Mouse (Mus musculus) CD4-positive, CD25-positive, alpha-beta regulatory T cell, adult 2 months (primary cell): ENCODE data around the gene Slc17a9.
"Not testable (repeated sequence)": the region's sequence is repeated elsewhere in the genome, so short reads cannot be mapped to it uniquely, and the experiment has no call there.

Experiments
- DNase-seq: peaks from one replicate; pipeline ENCODE4 v3.0.0-alpha.2; 2012; ENCODE audit warnings: low read depth, low spot score

Slc17a9 gene

DNA sequence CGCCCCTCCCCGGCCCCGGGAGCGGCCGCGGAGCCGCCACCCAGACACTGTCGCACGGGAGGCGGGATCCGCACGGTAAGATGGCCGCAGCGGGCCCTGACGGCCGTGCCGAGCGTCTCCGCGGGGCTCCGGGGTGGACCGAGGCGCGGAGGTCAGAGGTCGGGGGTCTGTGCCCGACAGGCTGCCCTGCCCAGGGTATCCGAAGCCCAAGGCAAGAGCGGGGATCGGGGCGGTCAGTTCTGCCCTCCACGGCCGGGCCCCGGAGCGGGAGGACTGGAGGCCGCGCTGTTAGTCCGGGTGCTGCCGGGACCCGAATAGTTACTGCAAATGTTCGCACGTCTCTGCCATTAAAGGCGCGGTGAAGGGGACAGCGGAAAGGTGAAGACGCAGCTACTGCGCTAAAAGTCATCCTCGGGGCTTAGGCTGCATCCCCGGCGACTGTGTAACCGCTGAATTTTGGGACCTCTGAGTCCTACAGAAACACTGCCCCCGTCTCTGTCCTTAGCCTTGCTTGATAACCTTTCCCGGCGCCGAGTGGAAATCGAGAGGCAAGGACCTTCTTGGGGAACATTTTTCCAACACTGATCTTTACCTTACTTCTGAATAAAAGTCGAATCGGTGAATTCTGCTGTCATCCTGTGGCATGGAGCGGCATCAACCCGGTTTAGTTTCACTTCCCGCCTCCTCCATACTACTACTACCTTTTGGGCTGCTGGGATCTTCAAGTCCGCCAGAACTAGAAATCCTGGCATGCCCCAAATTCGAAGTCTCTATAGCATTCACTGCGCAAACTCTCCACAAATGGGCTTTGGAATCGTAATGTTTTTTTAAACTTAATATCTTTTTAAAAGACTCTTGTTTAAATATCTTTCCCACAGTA, 14.5 kb upstream of the Slc17a9 start:
- DNase-seq: peak; percentile 43

DNA sequence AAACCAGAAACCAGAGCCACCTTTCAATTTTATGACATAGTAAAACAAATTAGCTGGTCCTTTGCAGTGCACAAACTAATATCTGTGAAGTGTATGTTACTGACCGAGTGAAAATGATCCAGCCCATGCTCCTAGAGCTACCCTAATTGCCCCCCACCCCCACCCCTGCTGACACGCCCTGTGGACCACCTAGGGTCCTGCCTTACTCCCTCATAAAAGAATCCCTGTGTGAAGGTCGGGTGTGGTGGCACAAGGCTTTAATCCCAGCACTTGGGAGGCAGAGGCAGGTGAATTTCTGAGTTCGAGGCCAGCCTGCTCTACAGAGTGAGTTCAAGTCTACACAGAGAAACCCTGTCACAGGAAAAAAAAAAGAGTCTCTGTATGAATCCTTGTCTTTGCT, 13.5 kb upstream of the Slc17a9 start:
- no peak for DNase-seq

- no peak for DNase-seq
Measured at GRCm38 (mm10) chr2:180712037-180712689, 12.9 kb upstream of the Slc17a9 start.

GRCm38 (mm10) chr2:180722748-180723147, 2.3 kb upstream of the Slc17a9 start:
- not testable (repeated sequence) for DNase-seq

GRCm38 (mm10) chr2:180723865-180724264, 1.2 kb upstream of the Slc17a9 start:
- DNase-seq: no peak

GRCm38 (mm10) chr2:180725414-180725778, 333 bp downstream of the Slc17a9 start:
- no peak for DNase-seq

DNA sequence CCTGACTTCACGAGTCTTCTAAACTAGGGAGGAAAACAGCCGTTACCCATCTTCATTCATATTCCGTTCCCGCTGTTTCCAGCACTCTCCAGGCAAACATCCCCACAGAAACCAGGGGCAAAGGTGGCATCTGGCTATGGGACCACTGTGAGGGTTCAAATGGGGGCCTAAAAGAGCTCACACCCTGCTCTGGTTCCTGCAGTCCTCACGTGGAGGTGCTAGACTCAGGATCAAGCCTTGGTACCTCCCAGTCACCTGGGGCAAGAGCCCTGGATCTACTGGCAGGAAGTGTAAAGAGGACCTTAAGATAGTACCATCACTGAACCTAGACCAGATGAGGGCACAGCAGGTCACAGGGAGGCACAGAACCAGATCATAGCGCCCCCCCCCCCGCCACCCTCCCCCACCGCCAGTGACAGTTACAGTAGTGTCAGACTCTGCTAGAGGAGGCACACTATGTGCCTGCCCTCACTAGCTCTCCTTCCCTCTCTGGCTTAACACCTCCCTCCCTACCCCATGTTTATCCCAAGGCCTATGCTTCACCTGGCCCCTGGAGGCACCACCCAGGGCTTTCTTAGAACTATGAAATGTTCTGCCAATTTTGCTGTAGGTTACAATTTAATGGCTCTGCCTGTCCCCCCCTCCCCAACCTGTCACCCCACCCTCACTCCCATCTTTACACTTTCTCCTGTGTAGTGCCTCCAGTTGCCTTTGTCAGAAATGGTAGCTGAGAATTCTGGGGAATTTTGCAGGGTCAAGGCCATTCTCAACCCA, 980 bp downstream of the Slc17a9 start:
- DNase-seq: peak; percentile 40

GRCm38 (mm10) chr2:180726658-180727442, 1.8 kb downstream of the Slc17a9 start:
- peak; percentile 81 for DNase-seq

- DNase-seq: no peak
Measured at GRCm38 (mm10) chr2:180727613-180728021, 2.6 kb downstream of the Slc17a9 start.

- DNase-seq: peak; percentile 79
Measured at GRCm38 (mm10) chr2:180731036-180731435, 6.0 kb downstream of the Slc17a9 start.

- peak; percentile 50 for DNase-seq
Measured at GRCm38 (mm10) chr2:180731984-180732383, 6.9 kb downstream of the Slc17a9 start.

DNA sequence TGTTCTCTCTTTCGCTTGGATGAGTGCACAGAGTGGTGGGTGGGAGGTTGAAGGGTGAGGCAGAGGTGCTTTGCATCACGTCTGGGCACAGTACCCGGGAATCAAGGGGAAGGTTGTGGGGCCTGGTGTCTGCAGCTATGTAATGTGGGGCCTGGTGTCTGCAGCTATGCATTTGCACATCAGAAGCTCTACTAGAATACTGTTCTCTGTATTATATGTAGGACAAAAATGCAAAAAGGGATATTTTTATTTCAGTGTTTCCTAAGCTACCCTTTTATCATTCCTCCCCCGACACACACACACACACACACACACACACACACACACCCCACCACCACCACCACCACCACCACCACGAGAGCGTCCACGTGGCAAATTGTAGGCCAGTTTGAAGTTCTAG, 10.2 kb downstream of the Slc17a9 start:
- DNase-seq: no peak

DNA sequence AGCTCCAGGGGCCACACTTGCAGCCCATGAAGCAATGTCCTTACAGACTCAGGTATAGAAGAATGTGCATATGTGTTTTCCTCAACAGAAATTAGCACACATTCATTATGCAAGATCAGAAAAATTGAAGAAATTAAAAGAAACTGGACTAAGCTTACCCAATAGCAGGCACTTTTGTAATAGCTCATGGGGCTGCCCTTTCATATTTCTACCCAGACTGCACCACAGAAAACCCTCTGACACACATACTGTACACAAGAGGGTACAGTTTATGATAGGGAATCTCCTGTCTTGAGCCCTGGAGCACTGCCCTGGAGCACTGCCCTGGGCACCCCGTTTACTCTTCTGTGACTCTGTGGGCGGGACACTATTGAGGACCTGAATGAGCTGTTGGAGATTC, 12.9 kb downstream of the Slc17a9 start:
- DNase-seq: no peak

GRCm38 (mm10) chr2:180740349-180740748, 15.3 kb downstream of the Slc17a9 start:
- no peak for DNase-seq

DNA sequence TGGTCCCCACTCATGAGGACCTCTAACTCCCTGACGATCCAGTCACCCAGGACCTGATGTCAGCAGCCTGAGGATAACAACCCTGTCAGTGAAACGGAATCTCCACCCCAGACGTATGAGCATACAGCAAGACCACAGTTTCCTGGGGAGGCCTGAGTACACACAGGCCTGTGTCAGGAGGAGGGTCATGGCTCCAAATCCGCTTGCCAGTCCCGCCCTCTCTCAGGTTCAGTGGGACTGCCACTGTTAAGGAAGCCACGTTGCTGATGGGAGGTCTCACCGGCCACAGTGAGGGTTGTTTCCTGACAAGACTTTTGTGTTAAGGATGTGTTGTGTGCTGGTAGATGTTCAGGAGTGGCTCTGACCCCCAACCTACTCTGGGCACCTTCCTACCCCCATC, 16.4 kb downstream of the Slc17a9 start:
- DNase-seq: no peak

DNA sequence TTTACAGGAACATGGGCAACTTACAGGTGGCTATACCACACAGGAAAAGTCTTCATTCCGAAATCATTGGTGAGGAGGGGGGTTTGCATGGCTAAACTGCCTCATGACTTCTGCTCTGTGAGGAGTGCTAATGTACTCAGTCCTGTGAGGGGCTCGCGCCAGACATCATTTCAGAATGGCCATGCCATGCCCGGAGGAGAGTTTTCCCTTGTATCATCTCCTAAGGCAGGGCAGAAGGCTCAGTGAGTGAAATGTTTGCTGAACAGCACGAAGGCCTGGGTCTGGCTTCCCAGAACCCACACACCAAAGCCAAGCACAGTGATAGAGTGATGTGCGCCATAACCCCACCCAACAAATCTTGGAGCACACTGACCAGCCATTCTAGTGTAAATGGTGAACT, 17.8 kb downstream of the Slc17a9 start:
- no peak for DNase-seq

DNA sequence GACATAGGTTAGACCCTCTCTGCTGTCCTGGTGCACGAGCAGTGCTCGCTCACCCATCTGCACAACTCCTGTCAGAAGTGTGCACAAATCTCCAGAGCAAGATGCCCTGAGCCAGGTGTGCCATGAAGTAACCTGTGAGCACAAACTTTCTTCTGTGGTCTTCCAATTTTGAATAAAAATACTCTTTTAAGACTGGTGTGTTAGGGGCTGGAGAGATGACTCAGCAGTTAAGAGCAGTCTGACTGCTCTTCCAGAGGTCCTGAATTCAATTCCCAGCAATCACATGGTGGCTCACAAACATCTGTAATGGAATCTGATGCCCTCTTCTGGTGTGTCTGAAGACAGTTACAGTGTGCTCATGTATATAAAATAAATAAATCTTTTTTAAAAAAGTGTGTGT, 18.3 kb downstream of the Slc17a9 start:
- DNase-seq: no peak

DNA sequence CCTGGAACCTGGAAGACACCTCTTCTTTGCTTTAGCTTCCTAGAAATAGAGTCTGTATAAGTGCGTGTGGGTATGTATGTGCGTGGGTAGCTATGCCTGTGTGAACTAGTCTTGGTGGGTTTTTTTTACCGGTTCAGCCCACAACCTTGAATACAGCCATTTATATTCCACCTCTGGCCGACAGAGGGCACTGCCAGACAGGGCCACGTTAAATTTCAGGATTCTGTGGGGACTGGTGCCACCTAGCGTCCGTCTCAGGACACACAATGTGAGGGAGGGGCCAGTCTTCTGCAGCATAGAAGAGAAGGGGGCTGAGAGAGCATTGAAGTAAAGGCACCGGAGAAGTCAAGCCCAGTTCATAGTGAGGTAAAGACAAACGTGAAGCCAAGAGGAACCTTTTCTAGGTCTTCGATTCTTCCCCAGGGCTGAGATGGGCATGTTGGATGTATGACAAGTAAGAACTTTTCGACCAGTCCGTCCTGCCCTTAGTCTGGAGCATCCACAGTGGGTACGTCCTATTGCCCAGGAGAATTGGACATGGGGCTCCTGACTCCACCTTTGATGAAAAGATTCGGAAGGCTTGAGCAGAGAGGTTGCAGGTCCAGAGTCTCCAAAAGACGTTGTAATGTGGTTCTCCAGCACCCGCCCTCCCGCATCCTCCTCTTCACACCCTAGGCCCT, 20.3 kb downstream of the Slc17a9 start:
- DNase-seq: peak; percentile 95

DNA sequence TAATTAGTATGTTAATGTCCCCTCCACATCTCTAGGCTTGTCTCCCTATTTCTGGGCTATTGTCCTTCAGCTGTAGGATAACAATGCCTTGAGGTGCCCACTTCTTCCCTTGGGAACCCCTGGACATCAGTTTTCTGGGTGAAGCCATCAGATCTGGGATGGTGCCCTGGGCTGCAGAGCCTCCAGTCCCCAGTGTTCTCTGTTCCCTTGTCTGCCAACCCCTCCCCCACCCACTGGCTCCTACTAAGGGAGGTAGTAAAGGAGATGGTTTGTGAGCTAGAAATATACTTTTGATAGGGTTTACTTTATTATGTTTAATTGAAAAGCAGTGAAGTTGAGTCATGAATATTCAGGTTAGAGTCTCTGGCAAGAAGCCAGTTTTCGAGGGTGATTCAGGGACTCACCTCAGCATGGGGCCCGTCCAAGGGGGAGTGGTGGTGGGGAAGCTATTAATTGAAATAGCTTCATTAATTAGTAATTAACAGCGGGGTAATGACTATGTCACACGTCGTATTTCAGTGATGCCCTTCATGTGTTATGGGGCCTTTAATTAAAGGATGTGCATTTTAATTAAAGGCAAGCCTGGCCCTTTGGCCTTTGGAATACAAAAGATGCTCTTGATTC, 21.6 kb downstream of the Slc17a9 start:
- no peak for DNase-seq

DNA sequence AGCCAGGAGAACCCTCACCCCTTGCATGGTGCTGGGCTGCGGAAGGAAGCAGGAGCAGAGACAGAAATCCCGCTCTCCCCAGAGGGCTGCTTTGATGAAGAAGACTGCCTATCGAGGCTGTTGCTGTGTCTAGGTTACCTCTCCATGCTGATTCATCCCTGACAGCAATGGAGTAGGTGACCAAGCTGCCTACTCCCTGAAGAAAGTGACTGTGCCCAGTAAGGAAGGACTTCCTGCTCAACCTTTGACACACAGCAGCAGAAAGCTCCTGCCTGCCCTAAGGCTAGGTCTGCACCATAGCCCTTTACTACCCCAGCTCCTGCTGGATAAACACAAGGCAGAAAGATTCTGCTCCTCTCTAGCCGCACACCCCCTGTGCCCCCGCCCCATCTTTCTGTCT, 23.8 kb downstream of the Slc17a9 start:
- DNase-seq: no peak
